Mouse (Mus musculus): Measurements from ENCODE around the gene Tle2.

Gene Tle2

GRCm38 (mm10) chr10:81604968-81605665 lies 30.8 kb downstream of the Tle2 start:
- DNase-seq (ENCODE audit: low spot score), result peak; percentile 90

GRCm38 (mm10) chr10:81605666-81605973 lies 31.3 kb downstream of the Tle2 start:
- DNase-seq (ENCODE audit: low spot score), result no peak

- DNase-seq (ENCODE audit: low spot score), result peak; percentile 96
These were observed 31.8 kb downstream of the Tle2 start, which contains the start of gene BC025920 for GRCm38 (mm10) chr10:81605974-81606751. Gene BC025920, plus strand, starts transcription at chr10:81606270.

- no peak for DNase-seq (ENCODE audit: low spot score)
These were observed 33.9 kb downstream of the Tle2 start for GRCm38 (mm10) chr10:81608308-81608707.

GRCm38 (mm10) chr10:81612779-81613178 lies 38.4 kb downstream of the Tle2 start:
- no peak for DNase-seq (ENCODE audit: low spot score)

GRCm38 (mm10) chr10:81615486-81615885 lies 41.1 kb downstream of the Tle2 start:
- no peak for DNase-seq (ENCODE audit: low spot score)

- DNase-seq (ENCODE audit: low spot score), result no peak
These were observed 45.6 kb downstream of the Tle2 start for GRCm38 (mm10) chr10:81619976-81620375.

- no peak for DNase-seq (ENCODE audit: low spot score)
These were observed 46.4 kb downstream of the Tle2 start for GRCm38 (mm10) chr10:81620786-81621185.

GRCm38 (mm10) chr10:81623441-81623840 lies 49.1 kb downstream of the Tle2 start:
- DNase-seq (ENCODE audit: low spot score), result no peak

- no peak for DNase-seq (ENCODE audit: low spot score)
These were observed 52.0 kb downstream of the Tle2 start for GRCm38 (mm10) chr10:81626101-81626993.

- peak; percentile 92 for DNase-seq (ENCODE audit: low spot score)
These were observed 52.9 kb downstream of the Tle2 start, which contains the start of gene Sirt6 for GRCm38 (mm10) chr10:81626994-81627835. Gene Sirt6, minus strand, starts transcription at chr10:81627797.

- peak; percentile 51 for DNase-seq (ENCODE audit: low spot score)
These were observed 53.5 kb downstream of the Tle2 start for GRCm38 (mm10) chr10:81627836-81628220.

GRCm38 (mm10) chr10:81628390-81628789 lies 54.0 kb downstream of the Tle2 start, which contains the start of gene Ankrd24:
Gene Ankrd24, plus strand, starts transcription at chr10:81628540.
- no peak for DNase-seq (ENCODE audit: low spot score)

GRCm38 (mm10) chr10:81633253-81634099 lies 59.1 kb downstream of the Tle2 start:
- peak; percentile 92 for DNase-seq (ENCODE audit: low spot score)

GRCm38 (mm10) chr10:81636338-81636737 lies 62.0 kb downstream of the Tle2 start:
- no peak for DNase-seq (ENCODE audit: low spot score)

- DNase-seq (ENCODE audit: low spot score), result no peak
These were observed 63.7 kb downstream of the Tle2 start for GRCm38 (mm10) chr10:81638101-81638500.
